Mouse (Mus musculus): Measurements from ENCODE around the gene Fgf8.

DNA sequence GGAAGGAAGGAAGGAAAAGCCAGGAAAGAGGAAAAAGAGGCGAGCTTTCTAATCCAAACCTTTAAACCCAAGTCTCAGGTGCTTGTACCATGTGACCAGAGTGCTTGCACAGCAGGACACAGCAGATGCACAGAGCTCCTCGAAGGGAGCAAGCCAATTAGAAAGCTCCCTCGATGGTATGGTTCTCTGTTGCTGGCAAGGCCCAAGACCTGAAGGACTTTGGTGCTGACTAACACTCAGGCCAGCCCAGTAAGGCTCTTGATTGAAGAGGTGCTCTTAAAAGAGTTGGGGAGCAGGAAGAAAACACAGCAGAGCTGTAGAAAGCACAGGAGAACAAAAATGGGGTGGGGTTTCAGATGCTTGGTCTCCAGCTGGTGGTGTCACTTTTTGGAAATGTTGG is 34.0 kb downstream of the Fgf8 start:
- no peak for TF ChIP-seq CTCF (IDR thresholded peaks at IDR 0.05; ENCODE audit: low read depth, low read length)
- no peak for TF ChIP-seq EP300 (IDR thresholded peaks at IDR 0.05; ENCODE audit: insufficient read depth, low read depth, low read length)
- TF ChIP-seq POLR2A (IDR thresholded peaks at IDR 0.05; ENCODE audit: insufficient read depth, low read length): no peak

Data from ES-Bruce4 (cell line).